Mouse (Mus musculus) layer of hippocampus, adult 6 months (tissue): ENCODE data around the gene Dyrk4. TPM values are rescaled to one million over a fixed set of nuclear protein-coding genes. Genes with fewer than 3 reads are reported as not detected.

ENCODE experiments used
- long read RNA-seq, 2 experiments: library from polyadenylated mRNA; unstranded; transcript quantifications; one replicate each; pipeline ENCODE4 v2.0.0; 2019 to 2020
- polyA plus RNA-seq: library from polyadenylated mRNA; unstranded; fragments of <200 nt; fragmentation: Nextera tagmentation; gene quantifications from 2 replicates; pipeline ENCODE4 v1.2.3, GENCODE M21; 2021

Dyrk4 gene
- 0.13 TPM in 1 of 2 replicates, not detected in the other for polyA plus RNA-seq
- long read RNA-seq, experiment 1, result 0 reads
- long read RNA-seq, experiment 2, result 0 reads

GRCm38 (mm10) chr6:126921111-126921881, at the start of gene Dyrk4:
Gene Dyrk4 (minus strand): TSS chr6:126921839.

GRCm38 (mm10) chr6:126939487-126940171, 18.0 kb upstream of the Dyrk4 start, which contains the start of the genes Rad51ap1 and D6Wsu163e:
Gene Rad51ap1 (minus strand): TSS chr6:126939587.
Gene D6Wsu163e (plus strand): TSS chr6:126939962.

GRCm38 (mm10) chr6:126852881-126853280, 68.8 kb downstream of the Dyrk4 start, which contains the start of gene Akap3:
Gene Akap3 (plus strand): TSS chr6:126853098.

GRCm38 (mm10) chr6:126848712-126849704, 72.6 kb downstream of the Dyrk4 start, which contains the start of gene Ndufa9:
Gene Ndufa9 (minus strand): TSS chr6:126849136.

Other genes with a start within 250 kb of the Dyrk4 start
- gene Kcna6, start 181.2 kb downstream of the Dyrk4 start, polyA plus RNA-seq, result 12.5 and 12.8 TPM in 2 replicates
- 209 and 212 TPM in 2 replicates for gene Ndufa9, start 72.7 kb downstream of the Dyrk4 start, polyA plus RNA-seq
- gene Akap3, start 68.7 kb downstream of the Dyrk4 start, polyA plus RNA-seq, result 0.06 and 0.13 TPM in 2 replicates
- gene Rad51ap1, start 17.7 kb upstream of the Dyrk4 start, polyA plus RNA-seq, result 1.1 and 1.8 TPM in 2 replicates
- gene D6Wsu163e, start 18.1 kb upstream of the Dyrk4 start, polyA plus RNA-seq, result 19.0 and 22.6 TPM in 2 replicates
- not detected in 2 replicates for gene Fgf6, start 93.7 kb upstream of the Dyrk4 start, polyA plus RNA-seq
- gene Fgf23, start 151.1 kb upstream of the Dyrk4 start, polyA plus RNA-seq, result not detected in 2 replicates
- 6.7 and 7.8 TPM in 2 replicates for gene Tigar, start 187.7 kb upstream of the Dyrk4 start, polyA plus RNA-seq
- 71.1 and 78.3 TPM in 2 replicates for gene Ccnd2, start 230.4 kb upstream of the Dyrk4 start, polyA plus RNA-seq